Mouse (Mus musculus) embryo, embryonic 9.5 days (tissue): ENCODE results near the gene Vamp2.

ENCODE experiments used
- DNase-seq: peaks from one replicate; pipeline ENCODE4 v3.0.0-alpha.2; 2017; ENCODE audit errors: extremely low spot score

Gene Vamp2

DNA sequence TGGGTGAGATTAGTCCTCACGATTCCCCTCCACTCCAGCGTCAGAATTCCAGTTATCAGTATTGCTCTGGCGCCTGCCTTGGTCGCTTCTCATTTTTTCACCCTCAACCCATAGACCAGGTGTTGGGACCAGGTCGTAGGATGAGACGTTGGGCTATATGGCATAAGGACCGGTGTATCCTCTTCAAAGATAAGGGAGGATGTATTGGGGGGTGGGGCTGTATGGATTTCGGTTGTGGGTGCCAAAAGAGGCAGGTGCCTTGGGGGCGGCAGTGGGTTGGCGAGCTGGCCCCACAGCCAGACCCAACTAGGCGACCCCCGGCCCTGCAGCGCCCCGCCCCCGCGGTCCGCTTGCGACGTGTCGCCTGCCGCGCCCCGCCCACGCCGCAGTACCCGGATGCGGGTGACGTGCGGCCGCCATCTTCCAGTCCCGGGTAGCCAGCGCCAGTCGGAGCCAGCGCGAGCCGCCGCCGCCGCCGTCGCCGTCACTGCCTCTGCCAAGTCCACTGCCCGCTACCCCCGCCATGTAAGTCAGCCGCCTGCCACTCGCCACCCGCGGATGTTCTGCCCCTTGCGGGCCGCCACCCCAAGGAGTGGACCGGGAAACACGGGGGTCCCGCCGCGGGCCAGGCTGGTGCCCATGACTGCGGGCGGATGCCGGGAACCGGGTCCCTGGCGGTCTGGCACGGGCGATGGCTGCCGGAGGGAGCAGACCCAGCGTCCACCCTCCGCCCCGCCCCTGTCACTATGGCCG, at the start of gene Vamp2:
TSS of gene Vamp2 (plus strand) at position 388 of the 753 bp plus-strand sequence.
- DNase-seq, result peak; percentile 91

DNA sequence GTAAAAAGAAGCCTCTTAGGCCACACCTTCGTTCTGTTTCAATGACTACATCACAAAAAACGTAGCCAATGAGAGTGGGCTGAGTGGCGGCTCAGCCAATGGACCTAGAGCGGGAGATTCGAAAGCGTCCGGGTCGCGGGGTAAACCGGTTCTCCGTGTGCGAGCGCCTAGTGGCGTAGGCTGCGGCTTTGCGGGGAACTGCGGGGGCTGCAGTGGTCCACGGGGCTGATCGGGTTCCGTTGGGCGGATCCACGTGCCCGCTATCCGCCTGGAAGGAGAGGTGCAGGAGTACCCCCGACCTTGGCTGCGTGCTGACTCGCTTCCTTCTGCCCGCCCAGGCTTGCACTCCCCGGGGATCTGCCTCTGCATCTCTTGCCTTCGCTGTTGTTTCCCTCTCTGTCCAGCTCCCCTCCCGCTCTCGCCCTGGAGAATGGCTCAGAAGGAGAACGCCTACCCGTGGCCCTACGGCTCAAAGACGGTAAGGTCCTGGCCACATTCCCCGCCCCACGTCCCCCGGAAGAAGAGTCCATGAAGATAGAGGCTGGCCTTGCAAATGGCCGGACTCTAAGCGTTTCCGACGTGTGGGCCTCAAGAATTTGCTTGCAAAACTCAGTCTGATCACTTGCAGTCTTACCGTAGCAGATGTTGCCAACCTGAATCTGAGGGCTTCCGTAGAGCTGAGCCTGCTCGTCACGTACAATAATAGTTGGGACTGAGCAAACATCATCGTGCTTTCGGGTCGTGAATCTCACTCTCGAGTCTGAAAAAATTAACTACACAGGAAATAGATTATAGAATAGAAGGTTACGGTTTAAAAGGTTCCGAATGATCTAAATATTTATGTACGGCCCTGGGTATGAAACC, 42.5 kb upstream of the Vamp2 start, which contains the start of gene Aurkb:
TSS of gene Aurkb (plus strand) at position 117 of the 864 bp plus-strand sequence.
- peak; percentile 90 for DNase-seq

DNA sequence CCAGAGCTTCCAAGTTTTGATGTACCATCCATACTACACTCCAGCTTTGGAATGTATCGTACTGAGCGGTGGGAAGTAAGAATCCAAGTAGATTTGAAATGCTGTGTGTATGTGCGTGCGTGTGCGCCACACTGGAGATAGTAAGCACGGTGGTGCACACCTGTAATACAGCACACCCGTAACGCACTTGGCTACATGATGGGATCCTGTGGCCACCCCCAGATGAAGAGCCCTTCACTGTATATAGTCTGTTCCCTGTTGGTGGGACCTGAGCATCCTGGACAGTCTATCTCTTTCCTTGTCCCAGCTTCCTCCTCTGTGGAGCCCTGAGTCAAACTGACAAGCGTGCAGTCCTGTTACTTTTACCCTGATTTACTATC, 41.9 kb upstream of the Vamp2 start:
- no peak for DNase-seq

DNA sequence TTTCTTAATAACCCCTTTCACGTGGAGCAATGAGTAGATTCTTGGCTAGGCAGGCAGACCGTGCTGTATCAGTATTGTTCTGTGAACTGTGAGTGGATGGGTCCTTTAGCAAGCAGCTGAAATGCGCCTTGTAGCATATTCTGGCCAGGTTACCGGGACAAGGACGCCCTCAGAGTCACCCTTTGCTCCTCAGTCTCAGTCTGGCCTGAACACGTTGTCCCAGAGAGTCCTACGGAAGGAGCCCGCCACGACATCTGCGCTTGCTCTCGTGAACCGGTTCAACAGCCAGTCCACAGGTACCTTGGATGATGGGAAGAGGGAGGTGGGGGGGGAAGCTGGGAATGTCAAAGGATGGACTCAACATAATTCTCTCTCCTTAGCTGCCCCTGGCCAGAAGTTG, 40.7 kb upstream of the Vamp2 start:
- no peak for DNase-seq

DNA sequence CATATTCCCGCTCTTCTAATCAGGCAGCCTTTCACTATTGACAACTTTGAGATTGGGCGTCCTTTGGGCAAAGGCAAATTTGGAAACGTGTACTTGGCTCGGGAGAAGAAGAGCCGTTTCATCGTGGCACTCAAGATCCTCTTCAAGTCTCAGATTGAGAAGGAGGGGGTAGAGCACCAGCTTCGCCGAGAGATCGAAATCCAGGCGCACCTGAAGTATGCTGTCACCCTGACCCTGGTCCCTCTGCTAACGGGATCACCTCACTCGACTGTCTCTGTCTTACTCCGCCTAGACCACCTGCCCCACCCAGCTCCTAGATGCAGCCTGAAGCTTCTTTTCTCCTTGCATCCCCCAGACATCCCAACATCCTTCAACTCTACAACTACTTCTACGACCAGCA, 40.1 kb upstream of the Vamp2 start:
- no peak for DNase-seq

DNA sequence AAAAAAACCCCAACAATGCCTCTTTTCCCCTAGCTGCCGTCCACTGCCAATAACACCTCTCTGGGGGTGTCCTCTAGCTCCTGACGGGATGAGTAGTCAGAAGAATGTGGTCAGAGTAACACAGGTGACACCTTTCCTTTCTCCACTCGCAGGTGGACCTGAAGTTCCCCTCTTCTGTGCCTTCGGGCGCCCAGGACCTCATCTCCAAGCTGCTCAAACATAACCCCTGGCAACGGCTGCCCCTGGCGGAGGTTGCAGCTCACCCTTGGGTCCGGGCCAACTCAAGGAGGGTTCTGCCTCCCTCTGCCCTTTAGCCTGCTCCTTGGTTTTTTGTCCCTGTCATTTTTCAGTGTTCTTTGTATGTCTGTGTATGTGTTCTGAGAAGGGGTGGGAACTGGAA, 37.5 kb upstream of the Vamp2 start:
- no peak for DNase-seq

DNA sequence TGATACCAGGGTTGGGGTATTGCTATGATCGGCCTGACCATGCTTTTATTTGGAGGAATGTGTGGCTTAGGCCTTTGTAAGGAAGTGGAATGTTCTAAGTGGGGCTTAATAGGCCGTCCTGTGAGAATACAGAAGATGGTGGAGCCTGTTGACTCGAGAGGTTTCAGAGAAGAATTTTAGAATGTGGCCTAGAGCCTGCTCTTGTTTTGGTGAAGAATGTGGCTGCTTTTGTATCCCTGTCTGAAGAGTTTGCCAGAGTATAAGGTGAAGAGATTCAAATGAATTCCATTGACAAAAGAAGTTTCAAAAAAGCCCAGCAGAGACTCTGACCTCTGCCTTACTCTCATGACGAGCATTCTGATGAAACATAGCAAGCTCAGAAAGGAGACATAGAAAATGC, 36.5 kb upstream of the Vamp2 start:
- no peak for DNase-seq

DNA sequence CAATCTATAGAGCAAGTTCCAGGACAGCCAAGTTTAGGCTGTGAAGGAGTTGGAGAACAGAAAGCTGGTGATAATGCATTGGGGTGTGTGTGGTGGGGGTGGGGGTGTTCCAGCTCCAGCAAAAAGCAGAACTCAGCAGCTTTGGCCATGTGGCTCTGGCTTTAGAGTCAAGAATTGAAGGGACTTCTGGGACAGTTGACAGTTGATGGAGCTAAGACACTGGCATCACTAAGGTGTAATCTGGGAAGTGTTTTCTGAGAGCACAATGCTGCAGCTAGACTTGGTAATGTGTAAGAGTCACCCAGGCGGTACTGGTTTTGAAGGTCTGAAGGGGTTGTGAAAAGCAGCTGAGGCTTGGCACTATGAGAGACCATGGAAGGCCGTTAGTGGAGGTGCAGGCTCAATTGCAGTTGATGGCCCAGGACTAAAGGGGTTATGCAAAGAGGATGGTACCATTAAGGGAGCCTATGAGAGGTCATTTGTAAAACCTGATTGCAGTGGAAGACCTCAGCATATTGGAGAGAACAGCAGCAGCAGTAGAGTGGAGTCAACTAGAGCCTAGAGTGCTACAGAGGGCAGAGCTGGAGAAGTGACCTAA, 35.4 kb upstream of the Vamp2 start:
- no peak for DNase-seq

DNA sequence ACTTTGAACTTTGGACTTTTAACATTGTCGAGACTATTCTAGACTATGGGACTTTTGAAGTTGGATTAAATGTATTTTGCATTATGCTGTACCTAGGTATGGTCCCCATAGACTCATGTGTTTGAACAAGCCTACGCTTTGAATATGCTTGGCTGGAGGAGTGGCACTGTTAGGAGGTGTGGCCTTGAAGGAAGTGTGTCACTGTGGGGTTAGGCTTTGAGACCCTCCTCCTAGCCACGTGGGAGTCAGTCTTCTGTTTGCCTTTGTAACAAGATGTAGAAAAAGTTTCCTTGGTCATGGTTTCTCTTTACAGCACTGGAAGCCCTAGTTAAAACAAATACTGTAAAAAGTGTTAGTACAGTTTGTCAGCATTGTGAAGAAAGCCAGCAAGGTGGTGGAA, 34.4 kb upstream of the Vamp2 start:
- no peak for DNase-seq

DNA sequence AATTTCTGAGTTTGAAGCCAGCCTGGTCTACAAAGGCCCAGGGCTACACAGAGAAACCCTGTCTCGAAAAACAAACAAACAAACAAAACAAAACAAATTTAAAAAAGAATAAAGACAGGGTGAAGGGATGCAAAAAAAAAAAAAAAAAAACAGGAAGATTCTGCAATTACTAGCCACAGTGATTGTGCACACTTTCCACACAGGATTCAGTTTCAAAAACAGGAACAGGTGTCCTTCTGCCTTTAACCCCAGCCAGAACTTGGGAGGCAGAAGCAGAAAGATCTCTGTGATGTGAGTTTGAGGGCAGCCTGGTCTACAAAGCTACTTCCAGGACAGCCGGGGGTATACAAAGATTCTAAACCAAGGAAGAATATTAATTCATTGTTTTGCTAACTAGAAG, 30.0 kb upstream of the Vamp2 start:
- no peak for DNase-seq

DNA sequence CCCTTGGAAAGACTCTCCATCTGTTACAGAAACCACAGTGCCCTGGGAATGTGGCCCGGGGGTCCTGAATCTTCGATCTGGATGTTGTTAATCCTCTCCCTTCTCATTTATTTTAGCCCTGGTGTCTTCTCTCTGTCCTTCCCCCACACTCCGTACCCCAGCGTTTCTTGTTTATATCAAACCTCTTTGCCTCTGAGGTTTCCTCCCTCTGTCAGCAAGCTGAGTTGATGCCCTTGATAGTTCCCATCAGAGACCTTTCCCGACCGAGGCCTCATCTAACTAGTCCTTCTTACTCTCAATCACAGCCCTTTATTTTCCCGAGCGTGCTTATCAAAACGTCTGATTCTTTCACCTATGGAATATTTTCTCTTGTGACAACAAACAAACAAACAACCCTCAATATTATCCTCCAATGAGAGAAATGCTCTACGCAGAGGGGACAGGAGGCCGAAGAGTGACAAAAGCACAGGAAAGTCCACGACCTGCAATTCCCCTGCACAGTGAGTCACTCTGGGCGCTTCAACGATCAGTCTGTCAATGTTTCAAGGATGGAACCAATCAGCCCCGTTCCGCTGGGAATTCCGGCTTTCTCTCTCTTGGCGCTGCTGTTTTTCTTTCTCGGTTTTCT, 29.4 kb upstream of the Vamp2 start:
- DNase-seq, result no peak

DNA sequence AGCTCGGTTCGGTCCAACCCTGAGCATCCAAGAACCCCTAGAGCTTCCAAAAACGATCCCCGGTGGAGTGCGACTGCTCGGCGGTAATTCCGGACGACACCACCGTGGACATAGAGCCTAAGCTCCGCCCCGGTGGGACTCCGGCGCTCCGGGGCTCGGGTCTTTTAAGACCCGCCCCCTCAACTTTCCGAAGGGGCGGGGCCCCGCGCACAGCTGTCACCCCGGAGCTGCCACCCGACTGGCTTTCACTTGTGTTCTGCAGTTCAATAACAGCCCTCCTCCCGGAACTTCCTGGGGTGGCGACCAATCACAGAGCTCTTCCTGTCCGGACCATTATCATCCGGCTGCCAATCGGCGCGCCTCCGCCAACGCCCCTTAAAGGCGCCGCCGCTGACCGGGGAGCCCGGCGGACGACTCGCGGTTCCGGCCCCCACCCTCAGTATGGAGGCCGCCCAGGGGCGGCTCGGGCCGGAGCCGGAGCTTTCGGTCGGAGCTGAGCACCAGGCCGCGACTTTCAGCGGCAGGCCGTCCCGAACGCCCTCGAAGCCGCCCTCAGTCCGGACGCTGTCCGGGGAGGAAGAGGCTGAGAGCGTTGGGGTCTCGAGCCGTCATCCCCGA, 28.8 kb upstream of the Vamp2 start, which contains the start of gene Borcs6:
TSS of gene Borcs6 (plus strand) at position 361 of the 618 bp plus-strand sequence.
- DNase-seq, result peak; percentile 95

DNA sequence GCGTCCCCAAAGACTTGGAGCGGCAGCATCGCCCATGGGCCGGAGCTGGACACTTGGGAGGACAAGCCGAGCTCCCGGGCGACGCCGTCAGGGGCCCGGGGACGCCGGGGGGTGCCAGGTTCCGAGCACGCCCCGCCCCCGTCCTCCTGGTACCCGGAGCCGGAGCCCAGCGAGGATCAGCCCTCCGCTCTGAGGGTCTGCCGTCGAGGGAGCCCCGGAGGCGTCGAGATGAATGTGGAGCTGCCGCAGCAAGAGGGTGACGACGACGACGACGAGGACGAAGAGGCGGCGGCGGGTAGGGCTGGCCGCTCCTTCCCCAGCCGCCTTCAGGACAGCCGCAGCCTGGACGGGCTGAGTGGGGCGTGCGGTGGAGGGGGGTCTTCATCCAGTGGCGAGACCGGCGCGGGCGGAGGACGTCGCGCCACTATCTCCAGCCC, 28.3 kb upstream of the Vamp2 start:
- no peak for DNase-seq

DNA sequence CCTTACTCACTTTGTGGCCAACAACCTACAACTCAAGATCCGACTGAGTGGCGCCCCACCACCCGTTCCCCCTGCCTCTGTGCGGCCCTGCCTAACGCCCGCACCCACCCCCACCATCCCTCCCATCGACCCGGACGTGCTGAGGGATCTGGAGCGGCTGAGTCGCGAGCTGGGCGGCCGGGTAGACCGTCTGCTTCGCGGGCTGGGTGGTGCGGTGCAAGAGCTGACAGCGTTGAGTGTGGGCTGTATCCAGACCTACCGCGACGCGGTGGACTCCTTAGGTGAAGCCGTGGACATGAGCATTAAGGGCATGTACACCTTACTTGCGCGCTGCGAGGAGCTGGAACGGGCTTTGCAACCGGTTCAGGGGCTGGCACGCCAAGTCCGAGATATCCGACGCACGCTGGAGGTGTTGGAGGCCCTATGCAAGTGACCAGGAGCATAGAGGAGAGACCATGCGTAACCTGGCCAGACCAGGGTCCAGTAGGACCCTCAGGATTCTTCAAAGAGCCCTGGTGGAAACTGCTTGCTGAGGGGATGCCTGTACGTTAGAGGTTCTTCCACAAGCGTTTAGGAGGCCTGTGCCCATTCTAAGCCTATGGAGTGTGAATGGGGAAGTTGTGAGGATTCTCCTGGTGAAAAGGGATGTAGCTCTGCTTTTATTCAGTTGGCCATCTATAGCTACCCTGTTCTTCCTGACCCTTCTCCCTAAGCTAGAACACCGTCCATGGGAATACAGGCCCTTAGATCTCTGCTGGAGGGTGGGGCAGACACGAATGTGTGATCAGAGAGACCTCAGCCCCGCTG, 27.6 kb upstream of the Vamp2 start:
- no peak for DNase-seq

DNA sequence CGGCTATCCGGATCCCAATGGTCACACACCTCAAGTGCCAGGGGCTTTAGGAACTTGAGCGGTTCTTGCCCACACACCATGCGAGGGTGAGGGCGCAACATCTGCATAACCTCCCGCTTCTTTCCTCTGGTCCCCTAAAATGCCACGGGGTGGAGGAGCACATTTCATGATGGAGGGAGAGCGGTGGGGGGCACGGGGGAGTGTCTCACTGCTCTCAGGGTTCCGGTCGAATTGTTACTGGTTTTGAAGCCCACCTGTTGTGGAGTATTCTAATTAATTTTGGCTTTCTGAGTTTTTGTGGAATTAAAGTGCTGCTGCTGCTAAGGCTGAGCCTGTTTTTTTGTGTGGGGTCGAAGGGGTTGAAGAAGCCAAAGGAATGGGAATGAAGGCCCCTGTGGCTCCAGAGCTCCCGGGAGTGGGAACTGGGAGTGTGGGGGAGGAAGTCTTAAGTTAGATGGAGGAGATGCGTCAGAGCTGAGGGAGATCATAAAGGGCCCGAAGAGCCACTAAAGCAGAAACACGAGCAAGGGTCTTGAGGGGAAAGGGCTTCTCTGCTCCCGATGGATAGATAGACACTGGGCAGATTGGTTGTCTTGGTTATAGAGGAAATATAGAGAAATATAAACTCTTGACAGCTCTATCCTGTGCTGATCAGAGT, 26.9 kb upstream of the Vamp2 start:
- DNase-seq, result no peak

DNA sequence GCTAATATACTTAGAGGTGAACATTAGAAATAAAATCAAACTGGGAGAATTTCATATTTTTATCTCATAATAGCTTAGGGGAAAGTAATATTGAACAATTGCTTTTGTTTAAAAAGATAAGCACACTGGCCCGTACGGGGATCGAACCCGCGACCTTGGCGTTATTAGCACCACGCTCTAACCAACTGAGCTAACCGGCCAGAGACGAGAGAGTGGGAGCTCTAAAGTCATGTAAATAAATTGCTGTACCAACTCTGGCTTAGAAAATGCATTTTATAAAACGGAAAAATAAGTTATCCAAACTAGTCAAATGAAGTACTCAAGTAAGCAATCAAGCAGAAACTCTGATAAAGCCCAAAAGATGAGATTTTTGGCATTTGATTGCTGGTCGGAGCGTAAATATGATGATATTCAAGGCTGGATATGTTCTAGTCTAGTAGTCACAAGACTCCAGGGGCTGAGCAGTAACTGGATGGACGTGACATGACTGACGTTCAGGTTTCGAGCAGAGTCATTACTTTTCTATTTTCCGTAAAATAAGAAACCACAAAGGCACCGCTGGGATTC, 26.0 kb upstream of the Vamp2 start:
- peak; percentile 84 for DNase-seq

DNA sequence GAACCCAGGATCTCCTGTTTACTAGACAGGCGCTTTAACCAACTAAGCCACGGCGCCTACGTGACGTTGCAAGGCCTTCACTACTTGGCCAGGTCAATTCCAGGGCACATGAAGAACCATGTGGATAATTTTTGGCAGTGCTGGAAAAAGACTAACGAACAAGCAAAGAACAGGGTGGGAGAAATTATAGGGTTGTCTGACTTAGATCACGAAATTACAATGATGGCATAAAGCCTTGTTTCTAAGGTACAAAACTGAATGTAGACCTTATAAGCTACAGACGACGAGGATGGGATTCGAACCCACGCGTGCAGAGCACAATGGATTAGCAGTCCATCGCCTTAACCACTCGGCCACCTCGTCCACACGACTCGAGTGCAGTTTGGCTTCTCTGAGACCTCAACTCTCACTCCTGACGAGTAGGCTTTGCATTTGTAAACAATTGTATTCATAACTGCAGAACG, 25.5 kb upstream of the Vamp2 start:
- peak; percentile 96 for DNase-seq

DNA sequence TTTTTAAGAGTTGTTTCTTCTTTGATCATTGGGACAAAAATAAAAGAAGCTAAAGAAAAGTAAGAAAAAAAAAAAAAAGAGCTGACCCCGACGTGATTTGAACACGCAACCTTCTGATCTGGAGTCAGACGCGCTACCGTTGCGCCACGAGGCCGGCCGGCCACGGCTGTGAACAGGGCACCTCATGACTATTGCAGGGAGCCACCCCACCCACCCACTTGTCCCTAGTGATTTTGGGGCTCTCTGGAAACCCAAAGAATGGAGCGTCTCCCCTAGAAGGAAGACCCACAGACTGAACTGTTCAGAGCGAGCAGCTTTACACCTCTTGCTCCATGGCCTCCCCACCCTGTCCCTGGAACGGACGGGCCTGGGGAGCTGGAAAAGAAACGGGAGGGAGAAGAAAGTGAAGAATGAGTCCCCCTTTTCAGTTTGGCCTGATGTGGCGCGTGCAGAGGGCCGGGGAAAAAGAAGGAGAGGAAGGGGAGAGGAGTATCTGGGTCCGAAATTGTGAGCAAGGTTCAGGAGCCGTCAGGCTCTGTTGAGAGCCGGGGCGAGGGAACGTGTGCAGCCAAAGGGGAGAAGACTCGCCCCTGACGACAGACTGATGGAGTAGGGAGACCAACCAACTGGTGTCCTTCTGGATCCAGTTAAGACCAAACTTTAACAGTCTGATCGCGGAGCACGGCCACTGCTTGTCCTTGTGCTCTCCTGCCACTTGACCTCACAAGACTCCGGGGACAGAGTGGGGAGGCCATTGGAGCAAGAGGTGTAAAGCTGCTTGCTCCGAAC, 24.7 kb upstream of the Vamp2 start:
- peak; percentile 92 for DNase-seq
